Mouse (Mus musculus) erythroblast, embryonic 14.5 days (primary cell): Measurements from ENCODE around the gene Ninj2.

Experiments
- GATA1 ChIP-seq: IDR thresholded peaks from 2 replicates; pipeline ENCODE4 v1.6.1; 2012; ENCODE audit warnings: low read length, inconsistent platforms, mixed read lengths
- TAL1 ChIP-seq: IDR thresholded peaks from 3 replicates; pipeline ENCODE4 v1.6.1; 2012; ENCODE audit warnings: low read length, inconsistent platforms, mixed read lengths

- TF ChIP-seq TAL1 (no peak), GATA1 (no peak)
These were observed 62.4 kb downstream of the Ninj2 start for GRCm38 (mm10) chr6:120155510-120155909.
